Mouse (Mus musculus) hindbrain, embryonic 11.5 days (tissue): Measurements from ENCODE around the gene Vmn2r93. TPM values are rescaled to one million over a fixed set of nuclear protein-coding genes. Genes with fewer than 3 reads are reported as not detected.

Source experiments
- ATAC-seq: fragments of 200-750 bp; cut with Nextera tagmentation; 2 replicates; pipeline ENCODE4 v1.8.0; 2017; ENCODE audit warnings: mild to moderate bottlenecking, moderate TSS enrichment, moderate library complexity; ENCODE audit not compliant: low FRiP score
- DNase-seq: peaks from one replicate; pipeline ENCODE4 v3.0.0-alpha.2; 2015; ENCODE audit warnings: low spot score
- H3K27ac ChIP-seq: fragments of 300-500 bp; sonication (generic); 2 replicates; pipeline ENCODE4 v1.5.1; 2014; ENCODE audit warnings: mild to moderate bottlenecking, low read depth, low read length
- H3K27me3 ChIP-seq: fragments of 300-500 bp; sonication (generic); 2 replicates; pipeline ENCODE4 v1.6.1; 2014; ENCODE audit warnings: mild to moderate bottlenecking, low read length, moderate library complexity, mixed read lengths; ENCODE audit not compliant: control insufficient read depth, insufficient read depth
- H3K36me3 ChIP-seq: fragments of 300-500 bp; sonication (generic); 2 replicates; pipeline ENCODE4 v1.6.1; 2014; ENCODE audit warnings: mild to moderate bottlenecking, low read length, moderate library complexity, mixed read lengths; ENCODE audit not compliant: control insufficient read depth, insufficient read depth
- H3K4me1 ChIP-seq: fragments of 300-500 bp; sonication (generic); replicated peaks from 2 replicates; pipeline ENCODE4 v1.6.1; 2014; ENCODE audit warnings: low read length, mixed read lengths; ENCODE audit not compliant: control insufficient read depth, insufficient read depth
- H3K4me2 ChIP-seq: fragments of 300-500 bp; sonication (generic); replicated peaks from 2 replicates; pipeline ENCODE4 v1.6.1; 2014; ENCODE audit warnings: mild to moderate bottlenecking, low read depth, low read length
- H3K4me3 ChIP-seq: fragments of 300-500 bp; sonication (generic); 2 replicates; pipeline ENCODE4 v1.5.1; 2014; ENCODE audit warnings: low read depth, low read length
- H3K9ac ChIP-seq: fragments of 300-500 bp; sonication (generic); 2 replicates; pipeline ENCODE4 v1.6.1; 2014; ENCODE audit warnings: low read depth, low read length
- H3K9me3 ChIP-seq: fragments of 300-500 bp; sonication (generic); 2 replicates; pipeline ENCODE4 v1.6.1; 2016; ENCODE audit warnings: low read length; ENCODE audit not compliant: control insufficient read depth
- WGBS: fragments of 180-500 bp; shearing (Covaris S2); extraction: QIAGEN DNeasy Blood & Tissue Kit; methylation state at CpG from one replicate; pipeline ENCODE4 v1.1.7; 2014; 5-methylcytosine and 5-hydroxymethylcytosine counted together
- polyA plus RNA-seq: library from polyadenylated mRNA; unstranded; fragments of >200 nt; fragmentation: Nextera tagmentation; extraction: Ambion mirVana; gene quantifications from 2 replicates; pipeline ENCODE4 v1.2.1, GENCODE M21; 2014

The Vmn2r93 gene
- not detected in 2 replicates for polyA plus RNA-seq

- Histone ChIP-seq H3K4me3 (no peak within 1 kb of the TSS), H3K27me3 (no peaks in the 10 kb centered on the region), H3K36me3 (no peaks in the 10 kb centered on the region), H3K9ac (no peak within 1 kb of the TSS), H3K27ac (no peak within 1 kb of the TSS), H3K4me2 (no peak within 1 kb of the TSS), H3K4me1 (no peaks in the 10 kb centered on the region), H3K9me3 (peaks cover 3% of the 10 kb centered on the region; the same call in 1 of the 2 replicates)
- DNase-seq (no peak), ATAC-seq (no peak)
- WGBS, result 61% methylated on average over 1 of the region's 1 CpGs
Observed at GRCm38 (mm10) chr17:18297799-18298198, at the start of gene Vmn2r93. Gene Vmn2r93 (plus strand): TSS chr17:18298099.

GRCm38 (mm10) chr17:18277656-18278055, 20.2 kb upstream of the Vmn2r93 start, which contains the start of gene Vmn2r94:
Gene Vmn2r94 (minus strand): TSS chr17:18277756.
- Histone ChIP-seq H3K36me3 (no peaks in the 10 kb centered on the region), H3K9me3 (no peaks in the 10 kb centered on the region), H3K27me3 (no peaks in the 10 kb centered on the region), H3K4me3 (no peak within 1 kb of the TSS), H3K27ac (no peak within 1 kb of the TSS), H3K4me2 (no peak within 1 kb of the TSS), H3K4me1 (no peaks in the 10 kb centered on the region), H3K9ac (no peak within 1 kb of the TSS)
- ATAC-seq (no peak), DNase-seq (no peak)
- WGBS, result 68% methylated on average over 2 of the region's 2 CpGs

- Histone ChIP-seq H3K4me2 (no peak overlapping the region), H3K27me3 (no peaks in the 10 kb centered on the region), H3K4me1 (no peaks in the 10 kb centered on the region), H3K36me3 (no peaks in the 10 kb centered on the region), H3K9ac (no peak overlapping the region), H3K27ac (no peak overlapping the region), H3K9me3 (no peaks in the 10 kb centered on the region), H3K4me3 (no peak overlapping the region)
- 96% methylated on average over 2 of the region's 2 CpGs for WGBS
- DNase-seq, result no peak
- ATAC-seq, result no peak
Observed at GRCm38 (mm10) chr17:18323031-18323430, 25.1 kb downstream of the Vmn2r93 start.

- Histone ChIP-seq H3K27me3 (no peaks in the 10 kb centered on the region), H3K27ac (no peak overlapping the region), H3K4me3 (no peak overlapping the region), H3K9me3 (peaks cover 3% of the 10 kb centered on the region; the same call in 1 of the 2 replicates), H3K4me1 (no peaks in the 10 kb centered on the region), H3K9ac (no peak overlapping the region), H3K36me3 (no peaks in the 10 kb centered on the region), H3K4me2 (no peak overlapping the region)
- no peak for ATAC-seq
- 57% methylated on average over 1 of the region's 1 CpGs for WGBS
- DNase-seq, result no peak
Observed at GRCm38 (mm10) chr17:18360007-18360406, 62.1 kb downstream of the Vmn2r93 start.

DNA sequence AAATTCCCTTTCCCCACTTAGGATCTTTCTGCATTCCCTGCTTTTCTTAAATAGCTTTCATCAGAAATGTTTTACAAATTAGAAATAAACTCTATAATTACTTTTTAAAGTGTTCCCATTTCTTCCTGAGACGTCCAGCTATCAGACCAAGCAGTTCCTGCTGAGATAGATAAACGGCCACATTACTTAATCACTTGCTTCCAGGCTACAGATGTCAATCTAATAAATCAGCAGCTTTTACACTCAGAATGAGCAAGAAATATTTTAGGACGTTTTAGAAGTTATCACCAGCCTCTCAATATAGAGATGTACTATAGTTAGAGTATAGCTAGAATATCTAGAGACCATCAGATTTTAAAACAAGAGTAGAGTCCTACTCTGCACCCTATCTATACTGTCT, 62.7 kb downstream of the Vmn2r93 start:
- Histone ChIP-seq H3K27me3 (no peaks in the 10 kb centered on the region), H3K4me3 (no peak overlapping the region), H3K4me2 (no peak overlapping the region), H3K27ac (no peak overlapping the region), H3K36me3 (no peaks in the 10 kb centered on the region), H3K4me1 (no peaks in the 10 kb centered on the region), H3K9ac (no peak overlapping the region), H3K9me3 (peaks cover 5% of the 10 kb centered on the region; the same call in 1 of the 2 replicates)
- no peak for DNase-seq
- no peak for ATAC-seq
- WGBS, result 59% methylated on average over 3 of the region's 3 CpGs

Other genes starting within 250 kb of the Vmn2r93 start
- not detected in 2 replicates for gene Vmn2r124, start 248.7 kb upstream of the Vmn2r93 start, polyA plus RNA-seq
- not detected in 2 replicates for gene Vmn2r91, start 213.1 kb upstream of the Vmn2r93 start, polyA plus RNA-seq
- gene Vmn2r92, start 146.2 kb upstream of the Vmn2r93 start, polyA plus RNA-seq, result not detected in 2 replicates
- not detected in 2 replicates for gene Vmn2r94, start 20.3 kb upstream of the Vmn2r93 start, polyA plus RNA-seq
- not detected in 2 replicates for gene Vmn2r95, start 126.0 kb downstream of the Vmn2r93 start, polyA plus RNA-seq